Comparison of ENCODE assay signal across 8 mouse cellular contexts in genomic region chr2:174331282-174332030, GRCm38 (mm10). TPM values are rescaled to one million over a fixed set of nuclear protein-coding genes. Genes with fewer than 3 reads are reported as not detected.
A peak's percentile ranks its signal among the peaks of the same experiment; 100 is the strongest.
DNase-seq lines count a peak whose midpoint lies in the region; ATAC-seq and TF ChIP-seq lines count a peak whose summit lies in the region.

No protein-coding gene starts in this region.

- peak overlapping the region; percentile 97 for H3K4me3 ChIP-seq in heart, embryonic 15.5 days
- H3K4me3 ChIP-seq in ES-E14 (ENCODE audit: insufficient read depth in 1 of 2, low read depth in 1 of 2, low read length in 2 of 2, poor library complexity in 1 of 2, severe bottlenecking in 1 of 2), result peak overlapping the region; percentile 65 to 97; a peak in 3 of 4 replicates
- H3K4me3 ChIP-seq in forebrain, embryonic 16.5 days (replicated peaks; ENCODE audit: low read length), result peak overlapping the region; percentile 93
- H3K4me3 ChIP-seq in macrophage (ENCODE audit: inconsistent target), result peak overlapping the region; percentile 50

- no peak for ATAC-seq in heart, embryonic 15.5 days (replicated peaks; ENCODE audit: insufficient number of reproducible peaks, insufficient read depth, low FRiP score, low read depth)
- ATAC-seq in forebrain, embryonic 16.5 days, result no peak

- in situ Hi-C loops in ES-E14 (cut with MboI; ENCODE audit: low sequenced_read_pairs in 2 of 2, unreplicated experiment in 2 of 2), result no loop called here

- peak overlapping the region; percentile 100 for H3K27ac ChIP-seq in heart, embryonic 15.5 days
- no peak overlapping the region for H3K27ac ChIP-seq in ES-E14 (ENCODE audit: insufficient read depth, low read depth, low read length, poor library complexity, severe bottlenecking)
- no peak overlapping the region for H3K27ac ChIP-seq in forebrain, embryonic 16.5 days (ENCODE audit: low read length)
- H3K27ac ChIP-seq in macrophage, result peak overlapping the region; percentile 36

- 17% methylated on average over 12 of the region's 12 CpGs for WGBS in heart, embryonic 15.5 days
- 11% methylated on average over 12 of the region's 12 CpGs for WGBS in forebrain, embryonic 16.5 days
- 37% methylated on average over 12 of the region's 12 CpGs for WGBS in macrophage (ENCODE audit: missing documents)

- no peaks in the 10 kb centered on the region for H3K27me3 ChIP-seq in heart, embryonic 15.5 days
- no peaks in the 10 kb centered on the region for H3K27me3 ChIP-seq in forebrain, embryonic 16.5 days (replicated peaks; ENCODE audit: control insufficient read depth, insufficient read depth, low read length)

- peaks cover 55% of the 10 kb centered on the region for H3K4me1 ChIP-seq in heart, embryonic 15.5 days (replicated peaks)
- H3K4me1 ChIP-seq in ES-E14 (ENCODE audit: control insufficient read depth in 2 of 2, insufficient read depth in 2 of 2, low read length in 2 of 2, poor library complexity in 1 of 2), result peaks cover 1 to 9% of the 10 kb centered on the region in 2 experiments; a peak in 2 of 4 replicates
- peaks cover 48% of the 10 kb centered on the region for H3K4me1 ChIP-seq in forebrain, embryonic 16.5 days (replicated peaks; ENCODE audit: control insufficient read depth, insufficient read depth, low read length)

- no peak for DNase-seq in heart, postnatal 36 days
- DNase-seq in ES-E14 (ENCODE audit: low read depth, low spot score), result no peak
- no peak for DNase-seq in urinary bladder, postnatal 10 days (ENCODE audit: low spot score)
- DNase-seq in right cerebral cortex, adult 18-20 months, result no peak
- DNase-seq in left cerebral cortex, postnatal 36 days (ENCODE audit: low spot score in 2 of 2), result no peak

- peak overlapping the region; percentile 70 for H3K4me2 ChIP-seq in heart, embryonic 15.5 days
- peak overlapping the region; percentile 49 for H3K4me2 ChIP-seq in forebrain, embryonic 16.5 days (ENCODE audit: low read length)

- peak overlapping the region; percentile 100 for H3K9ac ChIP-seq in heart, embryonic 15.5 days
- H3K9ac ChIP-seq in ES-E14 (ENCODE audit: insufficient read depth, low read depth, low read length, poor library complexity, severe bottlenecking), result no peak overlapping the region
- H3K9ac ChIP-seq in forebrain, embryonic 16.5 days (replicated peaks; ENCODE audit: low read depth, low read length), result peak overlapping the region; percentile 85

- no peaks in the 10 kb centered on the region for H3K9me3 ChIP-seq in heart, embryonic 15.5 days (replicated peaks)
- no peaks in the 10 kb centered on the region for H3K9me3 ChIP-seq in ES-E14 (ENCODE audit: control insufficient read depth, insufficient read depth, low read depth, low read length)
- no peaks in the 10 kb centered on the region for H3K9me3 ChIP-seq in forebrain, embryonic 16.5 days (ENCODE audit: control insufficient read depth, low read length)

- intact Hi-C loops in heart, postnatal 36 days (cut with DNase I), result loop anchor here (1.0 to 10.0 kb wide), 3 partner anchors 13 to 1327 kb away; partner anchors contain the start of gene Rae1
- intact Hi-C loops in left cerebral cortex, postnatal 36 days (cut with DNase I), result loop anchor here (5.0 kb wide), 1 partner anchor 131 kb away; the partner anchor contains the start of gene Atp5e

- H3K79me2 ChIP-seq in macrophage (ENCODE audit: inconsistent target), result peaks cover 61% of the 10 kb centered on the region

- no peaks in the 10 kb centered on the region for H3K36me3 ChIP-seq in heart, embryonic 15.5 days
- H3K36me3 ChIP-seq in ES-E14 (ENCODE audit: control insufficient read depth, insufficient read depth, low read length, poor library complexity, severe bottlenecking), result no peaks in the 10 kb centered on the region; the same call in 1 of the 2 replicates
- H3K36me3 ChIP-seq in forebrain, embryonic 16.5 days (ENCODE audit: control insufficient read depth, insufficient read depth), result no peaks in the 10 kb centered on the region
- H3K36me3 ChIP-seq in macrophage (ENCODE audit: inconsistent target), result no peaks in the 10 kb centered on the region

TF ChIP-seq in ES-E14, 5 proteins besides CTCF, POLR2A, EP300 and RAD21:
- TF ChIP-seq ZC3H11A (IDR thresholded peaks at IDR 0.05; ENCODE audit: borderline replicate concordance, low read depth, low read length) (no peak), HCFC1 (IDR thresholded peaks at IDR 0.05; ENCODE audit: borderline replicate concordance, insufficient read depth, low read length) (no peak), ZNF384 (IDR thresholded peaks at IDR 0.05; ENCODE audit: low read depth, low read length) (no peak), CHD2 (IDR thresholded peaks at IDR 0.05; ENCODE audit: low read depth, low read length) (no peak), MAFK (IDR thresholded peaks at IDR 0.05; ENCODE audit: insufficient read depth, low read depth, low read length) (no peak)

RNA-seq across cellular contexts. Expression of gene Gm20721, which starts 15.1 kb away (rescaled TPM):
- 17.1 and 32.0 TPM in 2 replicates for polyA plus RNA-seq in heart, embryonic 15.5 days (2015; fragmentation: Nextera tagmentation; extraction: Ambion mirVana)
- 1 to 10 TPM; 2.4 TPM for total RNA-seq in heart, postnatal 36 days (2021)
- 15.6 and 17.7 TPM in 2 replicates for total RNA-seq in ES-E14 (2012; rRNA removed)
- 11.4 and 13.5 TPM in 2 replicates for polyA plus RNA-seq in forebrain, embryonic 16.5 days (2015; fragmentation: Nextera tagmentation; extraction: Ambion mirVana)
- total RNA-seq in macrophage (2018; cell fraction: chromatin; rRNA removed), result under 1 TPM in 1 of 26 experiments, not detected in 25; 0.33 TPM
- 1 to 10 TPM in 19 of 26 experiments, under 1 TPM in 7; 0.22 to 3.9 (median 1.3) TPM for total RNA-seq in macrophage (2018; cell fraction: cytosol; rRNA removed)
- total RNA-seq in macrophage (2018; cell fraction: nucleus; rRNA removed), result under 1 TPM in 7 of 26 experiments, not detected in 19; 0.29 to 1.00 (median 0.40) TPM
- 0.79 to 12.4 TPM (median 1.1 TPM) in 3 replicates for polyA plus RNA-seq in macrophage (2018)
- total RNA-seq in left cerebral cortex, postnatal 36 days (2021), result 1 to 10 TPM; 3.0 TPM

RNA-seq across cellular contexts. Expression of gene Gnas, which starts 47.3 kb away (rescaled TPM):
- 1,401 and 1,438 TPM in 2 replicates for polyA plus RNA-seq in heart, embryonic 15.5 days (2015; fragmentation: Nextera tagmentation; extraction: Ambion mirVana)
- 1,000 to 10,000 TPM; 1,171 to 1,227 TPM for total RNA-seq in heart, postnatal 36 days (2021)
- 196 and 202 TPM in 2 replicates for total RNA-seq in ES-E14 (2012; rRNA removed)
- 1,187 and 1,213 TPM in 2 replicates for polyA plus RNA-seq in forebrain, embryonic 16.5 days (2015; fragmentation: Nextera tagmentation; extraction: Ambion mirVana)
- total RNA-seq in macrophage (2018; cell fraction: chromatin; rRNA removed), result 100 to 1,000 TPM; 101 to 298 (median 163) TPM
- total RNA-seq in macrophage (2018; cell fraction: cytosol; rRNA removed), result 100 to 1,000 TPM; 612 to 859 (median 697) TPM
- 100 to 1,000 TPM; 146 to 349 (median 236) TPM for total RNA-seq in macrophage (2018; cell fraction: nucleus; rRNA removed)
- polyA plus RNA-seq in macrophage (2018), result 589 to 618 TPM (median 597 TPM) in 3 replicates
- 1,000 to 10,000 TPM; 1,724 to 1,906 TPM for total RNA-seq in left cerebral cortex, postnatal 36 days (2021)

Comparison
In these comparisons a context has a peak if more than half of its experiments do, and no peak if none do; other contexts are left out.
1. H3K27ac ChIP-seq: peak in heart, embryonic 15.5 days (single experiment) and macrophage (single experiment); none in ES-E14 (single experiment) and forebrain, embryonic 16.5 days (single experiment).
2. Peak in every context shown above with its lines, with median percentiles within 50 percentile points of each other: H3K4me3 ChIP-seq.